Mouse (Mus musculus) common myeloid progenitor, adult 5-6 weeks (primary cell): ENCODE results near the gene Rgs7. TPM values are rescaled to one million over a fixed set of nuclear protein-coding genes. Genes with fewer than 3 reads are reported as not detected.

Experiments
- ATAC-seq: replicated peaks from 2 replicates; pipeline ENCODE4 v1.8.0; 2016; ENCODE audit warnings: low read depth, mild to moderate bottlenecking, moderate TSS enrichment, inconsistent platforms; ENCODE audit not compliant: poor library complexity, severe bottlenecking
- total RNA-seq: library from RNA; stranded (forward); fragments of 200-1000, 187-1606 nt; gene quantifications from 2 replicates; pipeline ENCODE4 v1.2.3, GENCODE M21; 2017

The Rgs7 gene
- total RNA-seq, 1 experiment from 2014 or later, result not detected

DNA sequence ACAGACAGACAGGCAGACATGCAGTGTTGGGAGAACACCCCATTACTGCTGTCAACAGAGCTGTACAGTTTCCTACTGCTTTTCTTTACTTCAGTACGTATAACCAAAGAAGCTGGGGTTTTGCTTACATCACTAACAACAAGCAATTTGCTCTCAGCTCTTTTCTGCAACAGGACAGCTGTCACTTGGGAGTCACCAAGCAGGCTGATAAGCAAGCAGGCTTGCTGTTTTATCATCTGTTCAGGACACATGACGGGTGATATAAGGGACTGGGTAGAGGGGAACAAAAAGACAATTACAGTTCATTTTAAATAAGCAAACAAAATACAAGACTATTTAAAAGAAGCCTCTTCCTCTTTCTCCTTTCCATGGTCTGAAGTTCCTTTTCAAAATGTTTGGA lies 289.4 kb downstream of the Rgs7 start:
- no peak for ATAC-seq

DNA sequence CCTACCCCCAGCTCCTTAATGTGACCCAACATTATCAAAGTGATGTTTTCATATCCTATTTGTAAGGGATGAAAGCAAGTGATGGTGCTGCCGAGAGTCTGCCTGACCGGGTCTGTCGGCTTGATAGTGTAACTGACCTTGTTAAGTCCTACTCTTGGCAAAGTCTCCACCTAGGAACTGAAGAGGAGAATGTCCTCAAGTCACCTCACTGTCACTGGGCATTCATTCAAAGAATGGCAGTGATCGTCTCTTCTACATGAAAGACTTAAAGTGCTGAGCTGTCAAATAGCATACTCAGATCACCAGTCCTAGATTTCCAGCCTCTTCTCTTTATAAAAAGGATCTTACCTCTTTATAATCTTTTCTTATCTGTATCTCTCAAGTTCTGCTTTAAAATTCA lies 293.4 kb downstream of the Rgs7 start:
- no peak for ATAC-seq

GRCm38 (mm10) chr1:175195806-175196205 lies 296.5 kb downstream of the Rgs7 start:
- ATAC-seq, result no peak

DNA sequence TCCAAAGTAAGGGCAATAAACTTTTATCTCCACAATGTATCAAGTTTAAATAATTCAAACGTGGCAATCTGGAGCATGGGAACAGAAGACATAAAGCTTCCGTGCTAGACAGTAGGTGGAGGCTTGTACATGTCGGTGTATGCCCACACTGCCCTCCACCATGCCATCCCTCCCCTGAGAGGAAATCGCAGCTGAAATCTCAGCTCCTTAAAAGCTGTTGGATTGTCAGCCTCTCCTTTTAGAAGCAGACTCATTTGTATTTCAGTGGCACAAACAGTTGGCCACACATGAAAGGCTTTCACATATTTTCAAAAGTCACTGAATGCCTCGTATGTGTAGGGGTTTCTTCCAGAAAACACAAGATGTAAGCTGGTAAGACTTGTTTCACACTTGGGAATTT lies 304.1 kb downstream of the Rgs7 start:
- no peak for ATAC-seq

DNA sequence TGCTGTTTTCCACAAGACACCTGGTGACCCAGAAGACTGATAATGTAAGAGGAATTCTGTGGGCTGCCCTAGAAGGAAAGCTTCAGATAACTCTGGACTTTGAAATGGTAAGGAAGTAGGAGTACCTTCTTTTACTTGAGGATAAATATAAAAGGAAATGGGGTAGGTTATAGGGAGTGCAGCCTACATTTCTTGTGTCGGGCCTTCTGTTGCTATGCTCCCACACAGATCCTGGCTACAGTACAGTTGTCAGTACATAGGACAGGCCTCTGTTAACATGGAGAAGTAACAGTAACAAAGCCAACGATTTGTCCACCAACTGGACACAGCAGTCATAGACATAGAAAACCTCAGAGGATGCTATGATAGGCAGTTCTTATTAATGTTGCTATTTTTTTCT lies 307.1 kb downstream of the Rgs7 start:
- ATAC-seq, result no peak

DNA sequence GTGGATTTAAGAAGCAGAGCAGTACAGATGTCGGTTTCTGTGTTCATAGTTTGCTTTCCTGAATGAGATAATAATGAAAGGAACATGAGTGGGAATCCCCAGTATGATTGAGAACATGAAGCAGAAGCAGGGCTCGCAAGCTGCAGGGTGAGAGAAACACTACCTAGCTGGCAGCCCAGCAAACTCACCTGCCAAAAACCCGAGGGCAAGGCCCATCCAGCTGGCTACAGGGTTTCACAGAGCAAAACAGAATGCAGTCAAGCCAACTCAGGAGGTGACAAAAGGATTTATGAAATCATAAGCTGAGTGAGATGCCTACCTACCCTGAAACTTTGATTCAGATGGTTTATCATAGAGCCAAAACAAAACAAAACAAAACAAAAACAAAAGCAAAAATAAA lies 307.6 kb downstream of the Rgs7 start:
- ATAC-seq, result no peak

DNA sequence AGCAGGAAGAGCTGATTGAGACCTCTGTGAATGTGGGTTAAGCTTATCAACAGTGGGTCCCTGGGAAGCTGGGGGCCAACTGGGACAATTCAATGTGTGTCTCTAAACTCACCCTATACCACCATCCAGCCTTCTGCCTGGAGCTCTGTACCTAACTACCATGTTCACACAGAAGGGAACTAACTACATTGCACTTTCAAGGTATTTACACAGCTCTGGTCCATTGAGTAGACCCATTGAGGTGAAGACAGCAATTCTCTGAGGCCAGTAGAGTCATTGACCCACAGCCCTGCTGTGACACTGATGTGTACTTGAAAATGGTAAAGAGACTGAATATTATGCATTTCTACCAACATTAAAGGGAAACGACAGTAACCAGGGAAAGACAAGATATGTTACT lies 313.6 kb downstream of the Rgs7 start:
- no peak for ATAC-seq

GRCm38 (mm10) chr1:175174918-175175675 lies 317.2 kb downstream of the Rgs7 start:
- ATAC-seq, result no peak

- no peak for ATAC-seq
Measured at GRCm38 (mm10) chr1:175155469-175155868, 336.8 kb downstream of the Rgs7 start.

DNA sequence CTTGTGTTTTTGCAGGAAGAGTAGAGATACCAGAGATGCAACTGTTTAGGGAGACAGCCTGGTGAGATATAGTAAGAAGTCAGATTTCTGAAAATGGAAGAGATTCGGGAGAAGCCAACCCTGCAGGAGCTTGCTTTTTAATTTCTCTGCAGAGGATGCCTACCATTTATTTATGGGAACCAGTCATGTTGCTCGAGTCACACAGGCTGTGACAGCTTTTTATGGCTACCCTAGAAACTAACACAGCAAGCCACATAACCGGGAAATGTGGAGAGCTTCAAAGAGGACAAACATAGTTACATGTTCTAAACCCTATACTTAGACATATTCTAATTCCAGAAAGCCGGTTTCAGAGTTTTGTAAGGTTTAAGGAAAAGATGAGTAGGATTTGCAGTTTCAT lies 349.2 kb downstream of the Rgs7 start:
- no peak for ATAC-seq

DNA sequence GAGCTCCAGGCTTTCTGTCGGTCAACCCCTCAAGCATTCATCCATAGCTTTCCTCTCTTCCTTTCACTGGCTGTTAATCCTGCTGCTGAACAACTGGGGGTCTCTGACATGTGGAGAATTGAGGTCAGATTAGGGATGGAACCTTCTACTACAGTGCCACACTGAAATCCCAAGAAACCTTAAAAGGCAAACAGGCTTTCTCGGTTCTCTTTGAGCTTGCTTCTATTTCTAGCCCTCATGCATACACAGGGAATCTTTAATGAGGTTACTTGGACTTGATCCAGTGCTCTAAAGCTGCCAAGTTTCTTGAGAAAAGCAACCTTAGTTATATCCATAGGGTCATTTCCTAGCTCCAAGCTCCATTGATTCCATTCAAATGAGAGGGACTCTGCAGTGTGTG lies 363.8 kb downstream of the Rgs7 start:
- ATAC-seq, result no peak

- no peak for ATAC-seq
Measured at GRCm38 (mm10) chr1:175124416-175124815, 367.9 kb downstream of the Rgs7 start.

DNA sequence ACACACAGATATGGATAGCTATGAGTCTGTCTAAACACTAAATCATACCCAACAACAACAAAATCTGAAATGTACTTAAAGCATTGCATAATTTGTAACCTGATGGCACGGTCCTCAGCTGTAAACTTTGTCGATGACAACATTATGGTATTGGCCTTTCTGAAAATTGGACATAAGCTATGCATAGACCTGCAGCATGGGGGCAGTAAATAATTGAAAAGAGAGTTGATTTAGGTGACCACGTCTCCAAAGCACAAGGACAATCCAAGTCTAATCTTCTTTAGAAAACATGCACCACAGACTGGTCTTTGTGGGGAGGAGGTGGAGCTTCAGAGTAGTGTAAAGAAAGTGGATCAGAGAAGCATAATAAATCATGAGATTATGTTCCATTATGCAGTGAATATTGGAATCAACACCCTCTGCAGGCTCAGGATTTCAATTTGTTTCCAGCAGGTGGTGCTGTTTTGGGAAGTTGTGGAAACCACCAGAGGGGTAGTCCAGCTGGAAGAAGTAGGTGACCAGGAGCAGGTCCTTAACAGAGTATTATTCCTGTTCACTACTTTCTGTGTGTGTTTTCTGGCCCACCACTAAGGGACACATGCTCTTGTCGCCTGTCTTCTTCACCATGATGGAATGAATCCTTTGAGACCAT lies 373.3 kb downstream of the Rgs7 start:
- peak; percentile 76 for ATAC-seq

DNA sequence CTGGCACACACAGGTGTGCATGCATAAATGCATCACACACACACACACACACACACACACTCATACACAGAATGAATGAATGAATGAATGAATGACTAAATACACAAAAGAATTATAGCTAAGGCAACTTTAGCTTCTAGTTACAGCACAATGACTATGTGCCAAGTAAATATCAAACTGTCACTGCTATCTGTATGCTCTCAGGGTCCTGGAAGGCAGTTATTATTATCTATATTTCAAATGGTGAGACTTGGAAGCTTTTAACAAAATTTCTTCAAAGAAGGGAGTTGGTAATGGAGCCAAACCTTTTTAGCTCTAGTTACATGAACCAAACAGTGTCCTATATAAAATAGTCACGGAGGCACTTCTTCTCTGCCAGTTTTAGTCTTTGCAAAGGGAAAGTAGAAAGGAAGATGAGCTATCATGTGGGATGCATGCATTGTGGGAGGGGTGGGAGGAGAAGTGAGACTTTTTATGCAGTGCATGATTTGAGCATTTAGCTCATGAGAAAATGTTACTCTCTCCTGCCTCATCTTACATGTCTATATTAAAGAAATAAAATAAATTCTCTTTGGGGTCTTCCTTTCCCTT lies 383.9 kb downstream of the Rgs7 start:
- no peak for ATAC-seq

DNA sequence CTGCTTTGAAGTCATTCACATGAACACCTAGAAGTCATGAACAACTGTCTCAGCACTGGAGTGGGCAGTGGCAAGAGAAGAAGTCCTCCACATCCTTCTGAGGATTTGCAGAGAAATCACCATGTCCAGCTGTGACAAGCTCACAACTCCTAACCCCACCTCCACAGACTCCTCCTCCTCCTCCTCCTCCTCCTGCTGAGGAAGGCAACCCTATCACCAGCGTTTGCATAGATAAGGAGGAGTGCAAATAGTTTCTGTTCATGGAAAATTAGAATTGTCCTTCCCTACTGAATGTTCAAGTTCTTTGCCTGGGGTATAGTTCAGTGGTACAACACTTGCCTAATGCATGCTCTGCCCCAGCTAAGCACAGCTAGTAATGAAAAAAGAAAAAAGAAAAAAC lies 386.0 kb downstream of the Rgs7 start:
- no peak for ATAC-seq

DNA sequence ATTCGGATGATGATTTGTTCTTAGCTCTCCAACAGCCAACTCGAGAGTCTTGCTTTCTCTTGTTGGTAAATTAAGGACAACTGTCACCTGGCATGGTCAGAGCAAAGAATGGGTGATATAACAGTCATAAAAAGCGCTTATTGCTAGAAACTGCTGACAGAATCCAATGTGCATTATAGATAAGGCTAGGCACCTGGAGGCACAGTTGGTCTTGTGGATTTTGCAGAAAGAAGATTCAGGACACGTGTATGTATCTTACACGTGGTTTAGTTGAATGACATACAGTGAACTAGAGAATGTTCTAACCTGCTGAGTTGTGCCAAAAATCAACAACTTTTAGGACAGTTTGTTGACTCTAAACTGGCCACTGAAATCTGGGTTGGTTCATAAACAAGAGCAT lies 386.9 kb downstream of the Rgs7 start:
- ATAC-seq, result no peak

DNA sequence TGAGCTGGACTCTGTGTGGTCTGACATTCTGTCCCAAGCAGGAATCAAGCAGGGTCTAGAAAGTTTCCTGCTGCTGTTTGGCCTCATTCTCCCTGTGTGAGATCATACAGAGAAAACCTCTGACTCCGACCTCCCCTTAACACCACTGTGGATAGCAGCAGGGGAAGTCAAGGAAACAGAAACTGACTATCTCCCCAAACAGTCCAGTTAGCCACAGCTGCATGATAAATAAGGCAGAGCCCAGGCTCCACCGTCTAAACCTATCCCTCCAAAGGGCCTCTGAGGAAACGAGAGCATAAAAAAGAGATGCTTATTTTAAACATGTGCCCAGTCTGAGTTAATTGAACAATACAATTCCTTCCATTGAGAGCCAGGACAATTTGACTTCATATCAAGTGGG lies 395.3 kb downstream of the Rgs7 start:
- no peak for ATAC-seq

GRCm38 (mm10) chr1:175082104-175082503 lies 410.2 kb downstream of the Rgs7 start:
- ATAC-seq, result peak; percentile 45; the same call in 1 of the 2 replicates

DNA sequence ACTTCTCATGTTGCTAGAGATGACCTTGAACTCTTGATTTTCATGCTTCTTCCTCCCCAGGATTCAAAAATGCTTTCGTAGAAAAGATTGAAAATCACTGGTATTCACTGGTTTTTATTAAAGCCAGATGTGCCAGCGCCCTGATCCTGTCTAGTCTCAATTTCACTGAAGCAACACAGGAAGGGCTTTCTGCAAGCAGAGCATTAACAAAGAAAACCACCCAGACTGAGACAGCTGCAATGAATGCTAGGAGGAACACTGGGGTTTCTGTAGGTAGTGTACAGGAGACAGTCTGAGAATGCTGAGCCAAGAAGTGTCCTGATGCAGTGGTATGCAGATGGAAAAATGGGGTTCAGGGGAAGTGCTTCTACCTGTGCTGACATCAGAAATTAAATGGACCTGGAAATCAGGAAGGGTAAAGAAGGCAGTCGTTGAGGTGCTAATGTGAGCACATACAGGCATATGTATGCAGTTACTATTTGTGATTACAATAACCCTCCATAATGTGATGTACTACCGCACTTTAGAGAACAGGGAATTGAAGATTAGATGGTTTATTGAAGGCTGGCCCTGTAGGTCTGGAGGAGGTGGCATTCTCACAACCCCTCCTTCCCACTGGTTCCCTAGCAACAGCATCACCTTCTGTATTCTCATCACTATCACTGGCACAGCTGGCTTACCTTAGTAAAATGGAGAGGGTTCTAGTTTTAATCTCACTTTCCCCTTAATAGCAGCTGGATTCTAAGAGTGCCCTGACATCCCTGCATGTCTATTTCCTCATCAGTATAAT lies 412.3 kb downstream of the Rgs7 start:
- no peak for ATAC-seq

DNA sequence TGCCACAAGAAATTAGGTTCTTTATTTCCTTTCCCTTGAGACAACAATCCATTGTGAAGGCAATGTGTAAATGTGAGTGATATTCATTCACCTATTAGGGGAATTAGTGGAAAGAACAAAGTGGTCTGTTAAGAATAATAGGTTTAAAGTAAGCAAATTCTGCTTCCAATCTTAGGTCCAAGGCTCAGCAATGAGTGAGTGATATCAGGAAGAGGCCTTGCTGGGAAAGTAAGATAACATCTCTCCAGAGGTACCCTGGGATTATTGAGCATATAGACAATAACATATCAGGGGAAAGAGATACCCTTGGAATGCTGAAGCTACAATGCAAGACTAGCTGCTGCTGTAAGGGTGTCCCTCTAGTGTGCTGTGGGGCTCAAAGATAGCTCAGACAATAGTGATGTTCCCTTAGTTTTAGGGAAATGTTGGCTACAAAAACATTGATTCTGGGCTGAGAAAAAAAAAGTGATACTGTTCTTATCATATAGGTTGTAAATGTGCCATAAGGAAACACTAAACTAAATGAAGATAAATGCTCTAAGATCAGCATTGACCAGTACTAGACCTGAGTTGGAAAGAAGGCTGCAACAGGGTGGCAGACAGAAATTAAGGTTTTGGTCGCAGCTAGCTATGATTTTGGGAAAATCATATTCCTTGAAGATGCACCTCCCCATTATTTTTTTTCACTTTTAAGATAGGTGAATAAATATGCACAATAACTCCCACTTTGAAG lies 418.6 kb downstream of the Rgs7 start:
- no peak for ATAC-seq
